Mouse (Mus musculus): ENCODE data around the gene Shank2.

Gene Shank2

DNA sequence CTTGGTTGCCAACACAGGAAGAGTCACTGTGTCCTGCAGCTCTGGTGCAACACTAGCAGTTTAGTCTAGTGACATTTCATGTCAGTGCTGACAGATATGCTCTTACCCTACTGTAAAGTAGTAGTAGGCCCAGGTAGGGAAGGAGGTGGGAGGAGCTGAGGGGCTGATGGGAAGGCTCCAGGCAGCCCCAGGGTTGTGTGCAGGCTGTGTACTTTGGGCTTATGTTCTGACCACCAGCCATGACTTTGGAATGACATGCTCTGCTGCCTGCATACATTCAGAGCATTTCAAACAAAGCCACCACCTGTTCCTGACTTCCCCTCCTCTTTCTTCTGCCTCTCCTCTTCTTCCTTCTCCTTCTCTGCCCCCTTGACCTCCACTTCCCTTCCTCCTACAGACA is 211.0 kb downstream of the Shank2 start:
- no peak for DNase-seq (ENCODE audit: low read depth, low spot score)

DNA sequence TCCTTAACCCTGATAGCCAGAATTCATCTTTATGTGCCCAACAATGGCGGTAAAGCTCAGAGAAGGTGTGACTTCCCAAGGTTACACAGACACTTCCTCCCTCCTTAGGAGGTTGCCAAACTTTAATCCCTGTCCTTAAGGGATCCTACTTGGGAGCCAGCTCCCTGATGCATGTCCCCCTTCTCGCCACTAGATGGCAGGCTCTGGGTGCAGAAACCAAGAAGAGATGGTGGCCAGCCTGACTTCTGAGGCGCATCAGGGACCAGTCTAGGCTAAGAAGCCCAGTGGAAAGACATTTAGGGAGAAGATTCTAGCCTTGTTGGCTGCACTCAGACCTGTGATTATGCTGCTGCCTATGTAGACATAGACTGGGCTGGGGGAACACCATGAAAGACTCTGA is 215.5 kb downstream of the Shank2 start:
- no peak for DNase-seq (ENCODE audit: low read depth, low spot score)

DNA sequence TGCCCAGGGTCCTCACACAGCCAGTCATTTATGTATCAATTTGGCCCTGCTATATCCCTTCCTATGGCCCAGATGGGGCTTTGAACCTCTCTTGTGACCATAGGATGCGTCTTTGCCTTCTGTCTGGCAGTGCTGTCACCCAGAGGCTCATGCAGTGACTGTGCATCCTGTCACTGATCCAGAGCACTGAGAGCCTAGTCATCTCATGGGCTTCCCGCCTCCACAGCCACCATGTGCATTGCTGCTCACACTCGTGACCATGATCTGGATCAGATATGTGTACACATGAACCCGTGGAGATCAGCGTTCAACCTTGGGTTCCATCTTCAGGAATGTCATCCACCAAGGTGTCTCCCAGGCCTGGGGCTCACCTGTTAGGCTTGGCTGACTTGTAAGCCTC is 227.0 kb downstream of the Shank2 start:
- DNase-seq (ENCODE audit: low read depth, low spot score) = no peak

DNA sequence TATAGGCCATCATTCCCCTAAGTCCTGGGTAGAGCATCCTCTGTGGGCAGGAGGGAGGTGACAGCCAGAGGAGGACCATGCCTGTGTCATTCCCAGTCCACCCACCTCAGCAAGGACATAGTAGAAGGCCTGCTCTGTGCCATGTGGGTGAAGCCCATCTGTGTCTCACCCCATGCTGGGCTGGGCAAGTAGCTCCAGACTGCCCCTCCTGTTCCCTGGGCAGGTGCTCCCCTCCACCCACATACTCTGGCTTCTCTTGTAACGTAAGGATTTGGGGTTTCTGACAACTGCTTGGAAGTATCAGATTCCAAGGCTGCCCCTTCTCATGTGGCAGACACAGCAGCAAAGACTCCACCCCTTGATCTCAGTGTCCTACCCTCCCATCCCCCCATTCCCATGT is 227.7 kb downstream of the Shank2 start:
- DNase-seq (ENCODE audit: low read depth, low spot score) = no peak

DNA sequence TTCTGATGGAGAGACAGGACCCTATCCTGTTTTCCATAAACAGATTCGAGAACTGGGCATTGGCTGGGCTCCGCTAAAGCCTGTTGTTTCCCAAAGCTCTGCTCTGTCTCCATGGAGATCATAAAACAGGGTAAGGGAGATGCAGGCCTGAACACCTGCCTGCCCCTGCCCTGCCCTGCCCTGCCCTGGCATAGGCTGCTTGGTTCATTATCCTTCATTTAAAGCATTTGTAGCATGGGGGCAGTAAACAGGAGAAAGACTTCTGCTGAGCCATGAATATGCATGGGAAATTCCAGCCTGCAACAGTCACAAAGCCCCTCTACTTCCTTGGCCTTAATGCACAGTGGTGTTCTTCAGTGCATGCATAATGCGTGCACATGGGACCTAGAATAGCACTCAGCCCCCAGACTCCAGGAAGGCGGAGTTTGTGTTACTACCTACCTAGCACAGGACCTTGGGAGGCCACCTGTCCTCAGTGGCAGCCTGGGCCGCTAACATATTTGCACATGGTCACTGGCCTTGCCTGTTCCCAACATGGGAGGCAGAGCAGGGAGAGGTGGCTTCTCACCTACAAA is 230.5 kb downstream of the Shank2 start:
- DNase-seq (ENCODE audit: low read depth, low spot score) = no peak

DNA sequence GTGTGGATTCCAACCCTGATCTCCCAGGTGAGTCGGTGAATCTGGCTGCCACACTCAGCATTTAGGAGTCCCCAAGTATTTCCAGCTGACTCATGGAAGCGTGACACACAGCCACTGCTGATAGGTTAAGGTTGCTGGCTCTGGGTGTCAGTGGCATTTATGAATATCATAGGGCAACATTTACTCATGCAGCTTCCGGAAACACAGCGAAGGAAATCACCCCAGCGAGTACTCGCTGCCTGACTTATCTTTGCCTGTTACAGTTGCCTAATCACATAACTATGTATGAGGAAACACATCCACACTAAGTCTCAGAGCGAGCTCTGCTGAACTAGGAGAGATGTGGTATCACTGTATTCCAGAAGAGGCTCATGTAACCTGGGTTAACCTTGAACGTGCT is 231.8 kb downstream of the Shank2 start:
- no peak for DNase-seq (ENCODE audit: low read depth, low spot score)

DNA sequence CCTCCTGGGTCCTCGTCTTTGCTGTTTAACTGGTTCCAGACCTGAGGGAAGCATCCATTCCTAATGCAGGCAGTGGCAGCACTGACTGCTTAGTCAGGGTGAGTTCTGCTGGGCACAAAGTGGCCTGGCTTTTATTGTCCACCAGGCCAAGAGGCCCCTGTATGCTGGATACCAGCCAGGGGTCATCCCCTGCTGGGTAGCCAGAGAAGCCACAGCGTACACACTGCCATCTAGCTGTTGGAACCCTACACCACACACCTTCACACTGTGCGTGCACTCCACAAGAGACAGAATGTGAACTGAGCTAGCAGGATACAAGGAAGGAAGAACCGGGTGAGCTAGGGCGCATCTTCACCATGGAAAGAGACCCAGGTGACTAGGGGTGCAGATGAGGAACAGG is 233.1 kb downstream of the Shank2 start:
- no peak for DNase-seq (ENCODE audit: low read depth, low spot score)

DNA sequence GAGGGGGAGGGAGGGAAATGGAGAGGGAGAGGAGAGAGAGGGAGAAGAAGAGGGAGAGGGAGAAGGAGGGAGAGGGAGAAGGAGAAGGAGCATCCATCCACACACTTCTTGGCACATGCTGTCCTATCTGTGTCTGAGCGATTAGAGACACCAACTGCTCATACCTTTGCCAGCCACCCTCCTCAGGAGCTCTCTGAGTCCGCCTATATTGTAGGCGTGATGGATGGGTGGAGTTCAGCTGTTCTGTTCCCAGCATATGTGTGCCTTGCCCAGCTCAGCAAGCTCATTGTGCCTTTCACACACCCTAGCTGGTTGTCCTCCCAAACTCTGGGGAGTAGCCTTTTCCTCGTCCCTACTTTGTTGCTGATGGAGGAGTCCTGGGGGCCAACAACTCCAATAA is 233.8 kb downstream of the Shank2 start:
- DNase-seq (ENCODE audit: low read depth, low spot score) = peak; percentile 75

DNA sequence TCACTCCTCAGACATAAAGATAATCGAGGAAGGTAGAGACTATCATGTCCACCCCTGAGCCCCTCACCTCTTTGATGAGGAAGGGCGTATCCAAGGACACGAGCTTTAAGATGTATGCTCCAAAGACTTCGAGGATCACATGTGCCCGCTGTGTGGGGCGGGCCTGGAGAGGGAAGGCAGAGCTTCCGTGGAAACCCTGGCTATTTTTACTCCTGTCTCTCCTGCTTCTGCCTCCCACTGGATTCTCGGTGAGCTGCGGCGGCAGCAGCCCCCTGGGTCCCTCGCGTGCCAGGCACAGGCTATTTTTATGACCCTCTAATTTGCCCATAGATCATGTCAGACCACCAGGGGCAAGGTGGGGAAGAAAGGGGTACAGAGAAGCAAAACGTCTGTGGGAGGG is 235.1 kb downstream of the Shank2 start:
- no peak for DNase-seq (ENCODE audit: low read depth, low spot score)

DNA sequence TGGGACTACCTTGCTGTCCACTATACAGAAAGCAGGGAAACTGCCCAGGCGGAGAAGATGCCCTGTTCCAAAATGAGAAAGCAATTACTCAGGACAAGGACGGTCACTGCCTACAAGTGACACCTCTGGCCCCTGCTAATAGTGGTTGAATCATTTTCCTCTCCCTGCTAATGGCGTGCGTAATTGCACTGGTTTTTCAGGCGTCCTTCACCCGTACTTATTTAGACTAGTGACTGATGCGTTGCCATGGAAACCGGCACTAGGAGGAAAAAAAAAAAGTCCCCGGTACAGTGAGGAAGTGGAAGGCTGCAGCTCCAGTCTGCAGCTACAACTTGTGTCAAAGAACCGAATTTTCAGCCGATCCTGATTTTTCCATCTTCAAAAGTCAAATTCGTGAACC is 236.7 kb downstream of the Shank2 start:
- DNase-seq (ENCODE audit: low read depth, low spot score) = peak; percentile 85

DNA sequence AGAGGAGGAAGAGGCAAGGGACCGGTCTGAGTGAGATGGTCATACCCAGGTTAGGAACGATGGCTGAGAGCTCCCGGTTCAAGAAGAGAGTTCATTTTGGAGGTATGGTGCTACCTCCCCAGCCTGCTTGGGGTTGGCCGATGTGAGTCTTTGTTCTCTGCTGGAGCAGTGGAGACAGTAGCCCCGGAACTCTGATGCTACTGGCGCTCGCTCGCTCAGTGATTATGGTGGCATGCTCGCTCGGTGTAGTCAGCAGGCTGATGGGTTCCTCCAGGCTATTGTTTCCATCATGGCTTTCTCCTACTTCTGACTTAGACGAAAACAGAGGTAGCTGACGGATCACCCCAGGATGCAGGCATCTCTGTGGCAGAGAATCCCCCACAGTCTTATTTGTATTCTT is 237.3 kb downstream of the Shank2 start:
- DNase-seq (ENCODE audit: low read depth, low spot score) = no peak

DNA sequence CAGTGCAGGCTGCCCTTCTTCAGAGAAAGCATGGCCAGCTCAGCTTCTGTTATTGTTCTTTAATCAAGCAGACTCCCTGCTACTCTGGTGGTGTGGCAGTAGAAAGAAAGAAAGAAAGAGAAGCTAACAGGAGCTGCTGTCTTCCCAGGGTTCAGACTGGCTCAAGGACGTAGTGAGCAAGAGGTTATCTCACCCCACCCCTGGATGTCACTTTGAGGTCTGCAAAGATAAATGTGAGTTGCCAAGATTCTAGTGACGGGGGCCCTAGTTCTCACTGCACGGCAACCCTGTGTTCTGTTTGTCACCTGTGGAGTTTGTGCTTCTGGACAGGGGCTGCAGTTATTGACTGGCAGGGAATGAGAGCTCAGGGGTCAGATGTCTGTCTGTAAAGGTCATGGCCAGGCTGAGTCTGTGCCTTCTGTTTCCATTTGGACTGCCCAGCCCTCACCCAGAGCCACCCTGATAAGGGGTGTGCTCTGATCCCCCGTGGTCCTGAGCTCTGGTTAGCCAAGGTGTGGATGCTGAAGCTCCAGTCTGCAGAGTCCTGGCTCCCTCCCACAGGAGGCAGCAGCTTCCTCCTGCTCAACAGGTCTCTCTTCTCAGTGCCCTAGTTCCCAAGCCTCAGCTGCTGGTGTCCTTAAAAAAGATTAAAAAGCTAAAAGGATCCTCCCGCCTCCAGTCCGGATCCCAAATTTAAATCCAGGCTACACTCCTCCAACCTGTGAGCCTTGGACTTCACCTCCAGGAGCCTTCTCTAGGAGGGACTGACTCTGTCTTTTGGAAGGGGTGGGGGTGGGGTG is 238.0 kb downstream of the Shank2 start:
- DNase-seq (ENCODE audit: low read depth, low spot score) = no peak

DNA sequence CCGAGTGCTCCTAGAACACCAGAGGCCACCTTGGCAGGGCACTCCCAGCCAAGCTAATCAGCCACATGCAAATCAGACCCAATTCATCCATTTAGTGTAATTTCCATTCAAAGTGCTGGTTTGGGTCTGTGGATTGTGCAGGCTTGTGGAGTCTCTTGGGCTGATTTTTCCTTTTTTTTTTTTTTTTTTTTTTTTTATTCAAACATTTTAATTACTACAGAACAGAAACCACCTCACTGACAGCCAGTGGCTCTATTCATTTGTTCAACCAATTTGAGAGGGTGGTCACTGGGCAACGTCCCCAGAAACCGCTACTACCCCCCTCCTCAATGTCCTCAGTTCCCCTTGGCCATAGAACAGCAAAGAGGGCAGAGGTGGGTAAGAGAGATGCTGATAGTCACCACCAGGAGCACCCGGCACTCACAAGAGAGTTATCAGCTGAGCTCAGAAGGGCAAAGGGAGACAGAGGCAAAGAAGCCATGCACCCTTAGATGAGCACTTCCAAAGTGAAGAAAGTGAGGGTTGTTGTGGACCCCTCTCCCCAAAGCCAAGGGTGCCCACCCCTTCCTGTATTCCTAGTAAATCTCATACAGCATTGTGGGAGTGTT is 239.1 kb downstream of the Shank2 start:
- DNase-seq (ENCODE audit: low read depth, low spot score) = no peak

DNA sequence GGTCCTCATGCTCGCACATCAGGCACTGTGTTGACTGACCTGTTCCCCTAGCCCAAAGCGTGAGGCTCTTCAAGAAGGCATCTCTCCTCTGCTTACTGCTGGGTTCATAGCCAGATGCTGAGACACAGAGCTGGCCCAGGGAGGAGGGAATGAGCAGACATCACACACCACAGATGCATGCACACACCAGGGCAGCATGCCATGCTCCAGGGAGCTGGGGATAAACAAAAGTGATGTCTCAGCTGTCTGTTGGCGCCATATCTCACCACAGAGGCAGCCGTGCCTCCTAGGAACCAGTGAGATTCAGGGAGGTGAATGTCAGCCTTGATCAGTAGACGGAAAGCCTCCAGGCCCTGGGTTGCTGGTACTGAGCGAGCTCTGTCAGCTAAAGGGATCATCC is 242.5 kb downstream of the Shank2 start:
- DNase-seq (ENCODE audit: low read depth, low spot score) = no peak

DNA sequence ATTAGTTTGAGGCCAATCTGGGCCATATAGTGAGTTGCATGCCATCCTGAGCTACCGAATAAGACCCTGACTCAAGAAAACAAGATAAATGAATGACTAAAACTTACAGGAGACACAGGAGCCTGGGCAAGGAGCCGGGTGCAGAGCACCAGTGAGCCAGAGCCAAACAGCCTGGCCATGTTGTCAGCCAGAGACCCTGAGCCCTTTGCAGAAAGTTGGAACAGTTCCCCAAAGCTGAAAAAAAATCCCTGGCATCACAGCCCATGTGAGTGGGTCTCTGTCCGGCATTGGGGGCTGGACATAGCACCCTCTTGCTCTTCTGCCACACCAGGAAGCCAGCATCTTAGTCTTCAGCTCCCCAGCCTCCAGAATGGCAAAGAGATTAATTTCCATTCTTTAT is 244.5 kb downstream of the Shank2 start:
- DNase-seq (ENCODE audit: low read depth, low spot score) = no peak

DNA sequence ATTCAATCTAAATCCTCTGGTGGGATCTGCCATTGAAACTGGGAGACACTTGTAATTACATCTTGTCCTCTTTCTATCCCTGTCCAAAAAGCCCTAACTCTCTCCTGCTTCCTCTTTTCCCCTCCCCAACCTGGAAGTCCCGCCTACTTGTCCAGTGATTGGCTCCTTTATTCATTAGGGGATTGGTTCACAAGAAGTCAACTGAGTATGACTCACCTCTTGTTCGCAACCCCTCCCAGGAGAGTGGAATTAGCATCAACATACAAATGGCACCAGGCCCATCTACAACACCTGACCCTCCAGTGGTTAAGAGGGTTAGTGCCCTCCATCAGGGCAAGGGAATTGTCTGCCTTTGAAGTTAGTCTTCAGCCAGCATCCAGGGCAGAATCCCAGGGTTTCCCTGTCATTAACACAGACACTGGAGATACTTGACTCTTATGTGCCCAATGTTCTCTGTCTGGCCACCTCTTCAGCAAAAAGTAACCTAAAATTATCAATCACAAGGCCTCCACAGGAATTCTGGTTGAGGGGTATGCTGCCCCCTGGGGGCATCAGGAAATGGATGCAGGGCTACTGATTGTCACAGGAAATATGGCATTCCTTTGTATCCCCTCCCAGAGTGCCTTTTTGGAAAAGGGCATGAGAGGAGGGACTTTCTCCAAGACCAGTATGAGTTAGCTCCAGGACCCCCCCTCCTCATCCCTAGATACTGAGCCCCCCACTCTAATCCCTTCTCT is 247.1 kb downstream of the Shank2 start:
- no peak for DNase-seq (ENCODE audit: low read depth, low spot score)

DNA sequence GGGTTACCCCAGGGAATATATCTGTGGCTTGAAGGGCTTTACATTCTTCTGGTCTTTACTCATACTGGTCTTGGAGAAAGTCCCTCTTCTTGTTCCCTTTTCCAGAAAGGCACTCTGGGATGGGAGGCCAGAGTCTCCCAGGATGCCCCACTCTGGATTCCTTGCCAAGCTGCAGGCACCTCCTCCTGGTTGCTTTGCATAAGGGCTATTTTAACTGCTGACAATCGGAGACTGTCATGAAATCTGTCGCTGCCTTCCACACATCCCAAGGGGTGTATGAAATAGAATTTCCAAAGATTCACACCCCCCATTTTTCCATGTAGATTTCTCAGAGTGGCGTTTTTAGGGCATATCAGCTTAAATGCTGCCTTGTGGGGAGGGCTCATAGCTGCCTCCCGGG is 249.1 kb downstream of the Shank2 start:
- DNase-seq (ENCODE audit: low read depth, low spot score) = no peak

DNA sequence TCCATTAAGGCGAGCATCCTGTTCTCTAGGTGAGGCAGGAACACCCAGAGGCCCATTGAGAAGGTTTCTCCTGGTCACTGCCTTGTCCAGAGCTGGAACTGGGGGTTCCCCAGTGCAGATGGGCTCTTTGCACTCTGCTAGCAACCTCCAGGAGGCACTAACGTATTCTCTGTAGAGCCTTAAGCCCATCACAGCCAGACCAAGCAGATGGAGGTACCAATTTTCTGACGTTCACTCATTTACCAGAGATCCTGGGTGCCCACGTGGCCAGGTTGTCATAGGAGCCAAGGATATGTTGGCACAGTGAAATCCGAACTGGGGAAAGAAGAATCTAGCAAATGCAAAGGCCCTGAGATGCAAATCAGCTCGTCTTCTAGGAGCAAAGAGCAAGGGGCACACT is 249.5 kb downstream of the Shank2 start:
- DNase-seq (ENCODE audit: low read depth, low spot score) = peak; percentile 73

DNA sequence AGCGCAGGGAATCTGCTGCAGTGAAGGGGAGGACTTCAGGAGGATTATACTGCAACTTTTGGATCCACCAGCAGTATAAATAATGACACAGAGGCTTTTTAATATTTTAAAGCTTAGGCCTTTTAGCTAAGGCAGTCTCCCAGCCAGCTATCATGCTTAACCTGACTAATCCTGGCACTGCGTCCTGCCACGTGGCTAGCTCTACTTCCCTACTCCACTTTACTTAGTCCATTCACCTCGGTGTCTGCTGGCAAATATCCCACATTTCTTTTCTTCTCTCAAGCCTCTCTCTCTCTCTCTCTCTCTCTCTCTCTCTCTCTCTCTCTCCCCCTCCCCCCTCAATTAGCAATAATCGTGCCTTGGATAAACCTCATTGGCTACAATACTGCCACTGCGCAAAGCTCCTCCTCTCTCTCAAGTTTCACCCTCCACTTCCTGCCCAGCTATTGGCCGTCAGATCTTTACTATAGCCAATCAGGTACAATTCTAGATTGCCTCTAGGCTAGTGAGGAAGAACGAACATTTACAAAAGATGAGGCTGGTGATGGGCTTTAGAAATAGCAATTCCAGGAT is 253.0 kb downstream of the Shank2 start:
- DNase-seq (ENCODE audit: low read depth, low spot score) = no peak

DNA sequence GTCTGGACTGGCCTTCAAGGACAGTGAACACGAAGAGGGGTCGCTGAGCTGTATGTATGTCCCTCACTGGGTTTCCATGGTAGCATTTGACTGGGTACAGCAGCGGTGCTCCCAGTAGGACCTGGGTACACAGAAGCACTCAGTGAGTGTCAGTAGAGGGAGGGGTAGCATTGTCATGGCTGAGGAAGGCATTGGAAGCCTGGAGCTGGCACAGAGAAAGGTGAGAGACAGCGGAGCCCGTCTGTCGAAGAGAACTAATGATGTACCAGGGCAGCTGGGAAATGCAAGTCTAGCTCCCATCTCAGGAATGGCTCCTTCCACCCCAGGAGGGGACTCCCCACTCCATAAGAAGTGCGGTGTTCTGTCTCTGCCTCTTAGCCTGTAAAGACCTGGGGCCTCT is 256.1 kb downstream of the Shank2 start:
- DNase-seq (ENCODE audit: low read depth, low spot score) = no peak

DNA sequence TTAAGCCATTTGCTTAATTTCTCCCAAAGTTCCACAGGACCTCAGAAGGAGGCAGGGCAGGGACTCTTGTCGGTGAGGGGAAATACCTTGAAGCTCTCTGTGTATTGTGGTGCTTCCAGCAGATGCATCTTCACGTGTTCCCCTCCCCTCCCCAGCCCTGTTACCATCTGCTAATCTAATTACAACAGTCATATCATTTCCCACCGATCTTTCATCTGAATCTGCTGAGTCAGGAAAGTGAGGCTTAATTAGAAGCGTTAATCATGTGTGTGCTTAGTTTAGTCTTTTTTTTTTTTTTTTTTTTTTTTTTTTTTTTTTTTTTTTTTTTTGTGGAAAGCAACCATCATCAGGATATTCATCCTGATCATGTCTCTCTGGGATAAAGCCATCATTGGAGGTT is 256.6 kb downstream of the Shank2 start:
- no peak for DNase-seq (ENCODE audit: low read depth, low spot score)

DNA sequence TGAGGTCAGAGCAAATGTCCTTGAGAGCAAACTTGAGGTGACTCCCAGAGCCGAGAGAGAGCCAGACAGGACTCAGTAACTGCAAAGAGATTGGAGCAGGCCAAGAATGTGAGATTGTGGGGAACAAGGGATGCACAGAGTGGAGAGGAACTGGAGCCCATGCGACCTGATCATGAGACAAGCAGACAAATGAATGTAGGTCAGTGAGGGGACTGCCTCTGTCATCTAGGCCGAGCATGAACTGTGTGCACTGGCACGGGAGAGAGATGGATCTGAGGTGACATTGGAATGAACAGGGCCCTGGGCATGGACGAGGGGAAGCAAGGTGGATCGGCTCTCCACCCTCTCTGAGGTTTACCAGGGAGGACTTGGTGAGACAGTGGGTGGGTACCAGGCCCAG is 260.9 kb downstream of the Shank2 start:
- DNase-seq (ENCODE audit: low read depth, low spot score) = no peak

Measured in telencephalon, adult 2 months (tissue).